In genomic region chr4:118476773-118477530, GRCm38 (mm10) we compare ENCODE assay signal across 24 mouse cellular contexts. TPM values are rescaled to one million over a fixed set of nuclear protein-coding genes. Genes with fewer than 3 reads are reported as not detected.
DNase-seq lines count a peak whose midpoint lies in the region; ATAC-seq and TF ChIP-seq lines count a peak whose summit lies in the region.
"Had no signal": no experiment of that assay in that cellular context is flagged by ENCODE, and none has a peak within 500 bp of the region (broad histone marks: within the 10 kb centered on the region; RNA-seq: fewer than 3 reads in every experiment).

No protein-coding gene starts in this region.

- ATAC-seq in forebrain, embryonic 12.5 days (ENCODE audit: low FRiP score): no peak
- ATAC-seq: CD4-positive, CD25-positive, alpha-beta regulatory T cell, adult 4 months; forebrain, embryonic 13.5 days; inflammation-experienced regulatory T-cells, adult 6 months; midbrain, embryonic 15.5 days had no signal

- no peaks in the 10 kb centered on the region for H3K79me2 ChIP-seq in liver, adult 2 months (ENCODE audit: control insufficient read depth, insufficient read depth, low read length)

- H3K27ac ChIP-seq in forebrain, embryonic 10.5 days: peak overlapping the region; percentile 82
- no peak overlapping the region for H3K27ac ChIP-seq in forebrain, embryonic 12.5 days
- H3K27ac ChIP-seq in liver, adult 2 months (replicated peaks; ENCODE audit: insufficient read depth, low read depth, low read length): no peak overlapping the region
- H3K27ac ChIP-seq in limb, embryonic 10.5 days: peak overlapping the region; percentile 84
- H3K27ac ChIP-seq: forebrain, embryonic 13.5 days; heart, embryonic 10.5 days; layer of hippocampus, adult 2 months; liver, embryonic 15.5 days; midbrain, embryonic 15.5 days; stomach, postnatal 0 days had no signal

- 47% methylated on average over 15 of the region's 15 CpGs for WGBS in forebrain, embryonic 10.5 days
- 48% methylated on average over 15 of the region's 15 CpGs for WGBS in forebrain, embryonic 12.5 days
- 46% methylated on average over 15 of the region's 15 CpGs for WGBS in liver, adult 2 months
- WGBS in limb, embryonic 10.5 days: 48% methylated on average over 15 of the region's 15 CpGs

- no peak for TF ChIP-seq CTCF in liver, adult 2 months (IDR thresholded peaks at IDR 0.05; ENCODE audit: low read depth, low read length)

- peaks cover 18% of the 10 kb centered on the region for H3K4me1 ChIP-seq in forebrain, embryonic 10.5 days
- peaks cover 8% of the 10 kb centered on the region; the same call in 1 of the 2 replicates for H3K4me1 ChIP-seq in forebrain, embryonic 12.5 days
- H3K4me1 ChIP-seq in liver, adult 2 months (ENCODE audit: control insufficient read depth, insufficient read depth, low read length): peaks cover 3% of the 10 kb centered on the region
- H3K4me1 ChIP-seq in limb, embryonic 10.5 days: peaks cover 30% of the 10 kb centered on the region
- H3K4me1 ChIP-seq: forebrain, embryonic 13.5 days; liver, embryonic 15.5 days; midbrain, embryonic 15.5 days had no signal

- no peaks in the 10 kb centered on the region for H3K9me3 ChIP-seq in forebrain, embryonic 10.5 days
- no peaks in the 10 kb centered on the region for H3K9me3 ChIP-seq in forebrain, embryonic 12.5 days
- H3K9me3 ChIP-seq in limb, embryonic 10.5 days (replicated peaks): no peaks in the 10 kb centered on the region
- H3K9me3 ChIP-seq: forebrain, embryonic 13.5 days; G1E; heart, embryonic 10.5 days; liver, embryonic 15.5 days; midbrain, embryonic 15.5 days had no signal

- H3K36me3 ChIP-seq in forebrain, embryonic 10.5 days (replicated peaks): no peaks in the 10 kb centered on the region
- H3K36me3 ChIP-seq in forebrain, embryonic 12.5 days (replicated peaks): no peaks in the 10 kb centered on the region
- H3K36me3 ChIP-seq in liver, adult 2 months (ENCODE audit: control insufficient read depth, insufficient read depth, low read length): no peaks in the 10 kb centered on the region
- no peaks in the 10 kb centered on the region for H3K36me3 ChIP-seq in limb, embryonic 10.5 days
- H3K36me3 ChIP-seq: G1E; liver, embryonic 15.5 days; midbrain, embryonic 15.5 days had no signal

- TF ChIP-seq POLR2A in liver, adult 2 months (IDR thresholded peaks at IDR 0.05; ENCODE audit: extremely low read depth, insufficient read depth, low read length): no peak

- no peak overlapping the region for H3K9ac ChIP-seq in forebrain, embryonic 12.5 days
- no peak overlapping the region for H3K9ac ChIP-seq in liver, adult 2 months (ENCODE audit: low read depth, low read length)
- H3K9ac ChIP-seq: forebrain, embryonic 13.5 days; liver, embryonic 15.5 days; midbrain, embryonic 15.5 days had no signal

- peak; percentile 16 for DNase-seq in forebrain, embryonic 10.5 days (ENCODE audit: extremely low spot score, low spot score)
- DNase-seq in liver, adult 2 months (ENCODE audit: extremely low read depth, low read depth, low spot score): peak; percentile 53
- no peak for DNase-seq in liver
- DNase-seq in embryo, embryonic 10.5 days (ENCODE audit: low spot score): peak; percentile 74
- peak; percentile 53 for DNase-seq in limb, embryonic 10.5 days (ENCODE audit: low spot score)
- DNase-seq in lung, adult 18-20 months: no peak
- no peak for DNase-seq in thymus, postnatal 0 days (ENCODE audit: low spot score)
- DNase-seq: cerebellum, postnatal 10 days; heart, postnatal 10 days; lung, postnatal 14 days; right cerebral cortex, postnatal 14 days; thymus, postnatal 25 days had no signal

- H3K4me2 ChIP-seq in forebrain, embryonic 12.5 days: no peak overlapping the region
- H3K4me2 ChIP-seq: forebrain, embryonic 13.5 days; liver, embryonic 15.5 days; midbrain, embryonic 15.5 days had no signal

- no peak overlapping the region for H3K4me3 ChIP-seq in forebrain, embryonic 10.5 days
- no peak overlapping the region for H3K4me3 ChIP-seq in forebrain, embryonic 12.5 days (replicated peaks)
- H3K4me3 ChIP-seq in liver, adult 2 months (ENCODE audit: insufficient read depth, low read depth, low read length): no peak overlapping the region
- H3K4me3 ChIP-seq in limb, embryonic 10.5 days: no peak overlapping the region
- H3K4me3 ChIP-seq: forebrain, embryonic 13.5 days; heart, embryonic 10.5 days; layer of hippocampus, adult 2 months; liver, embryonic 15.5 days; midbrain, embryonic 15.5 days had no signal

- no peaks in the 10 kb centered on the region for H3K27me3 ChIP-seq in forebrain, embryonic 10.5 days (ENCODE audit: poor library complexity, severe bottlenecking)
- H3K27me3 ChIP-seq in forebrain, embryonic 12.5 days: no peaks in the 10 kb centered on the region
- no peaks in the 10 kb centered on the region for H3K27me3 ChIP-seq in liver, adult 2 months (ENCODE audit: control insufficient read depth, insufficient read depth, low read length)
- H3K27me3 ChIP-seq in limb, embryonic 10.5 days (ENCODE audit: low read depth, poor library complexity, severe bottlenecking): no peaks in the 10 kb centered on the region
- H3K27me3 ChIP-seq: forebrain, embryonic 13.5 days; liver, embryonic 15.5 days; midbrain, embryonic 15.5 days had no signal

RNA-seq across cellular contexts. Expression of gene Tie1, which starts 12.9 kb away (rescaled TPM):
- 12.8 and 13.6 TPM in 2 replicates for polyA plus RNA-seq in forebrain, embryonic 10.5 days (2016; fragmentation: Nextera tagmentation; extraction: Ambion mirVana)
- polyA plus RNA-seq in forebrain, embryonic 12.5 days (2016; fragmentation: Nextera tagmentation; extraction: Ambion mirVana): 15.4 and 15.6 TPM in 2 replicates
- 6.6 and 9.6 TPM in 2 replicates for total RNA-seq in liver, adult 2 months (2014; rRNA removed)
- polyA plus RNA-seq in liver, adult 2 months (2012; rRNA removed): 6.7 and 8.9 TPM in 2 replicates
- polyA plus RNA-seq in limb, embryonic 10.5 days (2016; fragmentation: Nextera tagmentation; extraction: Ambion mirVana): 16.8 and 19.4 TPM in 2 replicates
- polyA plus RNA-seq in thymus, postnatal 0 days (2015; fragmentation: Nextera tagmentation; extraction: Ambion mirVana): 6.2 and 8.2 TPM in 2 replicates
- polyA plus RNA-seq: inflammation-experienced regulatory T-cells, adult 6 months had no signal

RNA-seq across cellular contexts. Expression of gene Mpl, which starts 19.6 kb away (rescaled TPM):
- 0.79 and 2.0 TPM in 2 replicates for polyA plus RNA-seq in forebrain, embryonic 10.5 days (2016; fragmentation: Nextera tagmentation; extraction: Ambion mirVana)
- polyA plus RNA-seq in forebrain, embryonic 12.5 days (2016; fragmentation: Nextera tagmentation; extraction: Ambion mirVana): 0.37 and 0.95 TPM in 2 replicates
- not detected in 2 replicates for total RNA-seq in liver, adult 2 months (2014; rRNA removed)
- polyA plus RNA-seq in liver, adult 2 months (2012; rRNA removed): not detected in 2 replicates
- 0.74 and 1.2 TPM in 2 replicates for polyA plus RNA-seq in limb, embryonic 10.5 days (2016; fragmentation: Nextera tagmentation; extraction: Ambion mirVana)
- 0.33 and 0.39 TPM in 2 replicates for polyA plus RNA-seq in thymus, postnatal 0 days (2015; fragmentation: Nextera tagmentation; extraction: Ambion mirVana)
- polyA plus RNA-seq: CD4-positive, CD25-positive, alpha-beta regulatory T cell, adult 4 months; inflammation-experienced regulatory T-cells, adult 6 months had no signal

RNA-seq across cellular contexts. Expression of gene Cdc20, which starts 39.8 kb away (rescaled TPM):
- 446 and 451 TPM in 2 replicates for polyA plus RNA-seq in forebrain, embryonic 10.5 days (2016; fragmentation: Nextera tagmentation; extraction: Ambion mirVana)
- polyA plus RNA-seq in forebrain, embryonic 12.5 days (2016; fragmentation: Nextera tagmentation; extraction: Ambion mirVana): 299 and 306 TPM in 2 replicates
- 0.46 and 5.4 TPM in 2 replicates for total RNA-seq in liver, adult 2 months (2014; rRNA removed)
- polyA plus RNA-seq in liver, adult 2 months (2012; rRNA removed): 0.59 and 0.93 TPM in 2 replicates
- polyA plus RNA-seq in limb, embryonic 10.5 days (2016; fragmentation: Nextera tagmentation; extraction: Ambion mirVana): 431 and 433 TPM in 2 replicates
- 241 and 247 TPM in 2 replicates for polyA plus RNA-seq in thymus, postnatal 0 days (2015; fragmentation: Nextera tagmentation; extraction: Ambion mirVana)

RNA-seq across cellular contexts. Expression of gene Elovl1, which starts 49.1 kb away (rescaled TPM):
- 42.8 and 45.5 TPM in 2 replicates for polyA plus RNA-seq in forebrain, embryonic 10.5 days (2016; fragmentation: Nextera tagmentation; extraction: Ambion mirVana)
- 27.7 and 30.1 TPM in 2 replicates for polyA plus RNA-seq in forebrain, embryonic 12.5 days (2016; fragmentation: Nextera tagmentation; extraction: Ambion mirVana)
- 16.9 and 23.1 TPM in 2 replicates for total RNA-seq in liver, adult 2 months (2014; rRNA removed)
- 132 and 135 TPM in 2 replicates for polyA plus RNA-seq in liver, adult 2 months (2012; rRNA removed)
- 45.5 and 48.1 TPM in 2 replicates for polyA plus RNA-seq in limb, embryonic 10.5 days (2016; fragmentation: Nextera tagmentation; extraction: Ambion mirVana)
- polyA plus RNA-seq in thymus, postnatal 0 days (2015; fragmentation: Nextera tagmentation; extraction: Ambion mirVana): 47.4 and 50.9 TPM in 2 replicates

RNA-seq across cellular contexts. Expression of gene 2610528J11Rik, which starts 49.8 kb away (rescaled TPM):
- 1.1 and 2.1 TPM in 2 replicates for polyA plus RNA-seq in forebrain, embryonic 10.5 days (2016; fragmentation: Nextera tagmentation; extraction: Ambion mirVana)
- polyA plus RNA-seq in forebrain, embryonic 12.5 days (2016; fragmentation: Nextera tagmentation; extraction: Ambion mirVana): 0.27 and 0.35 TPM in 2 replicates
- total RNA-seq in liver, adult 2 months (2014; rRNA removed): 19.8 and 21.5 TPM in 2 replicates
- polyA plus RNA-seq in liver, adult 2 months (2012; rRNA removed): 52.6 and 54.6 TPM in 2 replicates
- polyA plus RNA-seq in limb, embryonic 10.5 days (2016; fragmentation: Nextera tagmentation; extraction: Ambion mirVana): 0.78 and 1.2 TPM in 2 replicates
- polyA plus RNA-seq in thymus, postnatal 0 days (2015; fragmentation: Nextera tagmentation; extraction: Ambion mirVana): 3.0 TPM in 2 replicates
- total RNA-seq: G1E; gastrocnemius, postnatal 4 days; heart, postnatal 10 days; layer of hippocampus, adult 2 months; left cerebral cortex, postnatal 36 days had no signal
- polyA plus RNA-seq: CD4-positive, CD25-positive, alpha-beta regulatory T cell, adult 4 months; G1E; inflammation-experienced regulatory T-cells, adult 6 months; midbrain, embryonic 15.5 days had no signal

Comparison
In these comparisons a context has a peak if more than half of its experiments do, and no peak if none do; other contexts are left out.
1. DNase-seq: peak in forebrain, embryonic 10.5 days (single experiment), liver, adult 2 months (single experiment), embryo, embryonic 10.5 days (single experiment) and limb, embryonic 10.5 days (single experiment); none in liver (single experiment), lung, adult 18-20 months (0 of 2) and thymus, postnatal 0 days (single experiment).
2. H3K27ac ChIP-seq: peak in forebrain, embryonic 10.5 days (single experiment) and limb, embryonic 10.5 days (single experiment); none in forebrain, embryonic 12.5 days (single experiment) and liver, adult 2 months (single experiment).
3. RNA of gene Cdc20, which starts 39.8 kb away (polyA plus RNA-seq): 446 to 451 TPM in forebrain, embryonic 10.5 days, 431 to 433 TPM in limb, embryonic 10.5 days, 299 to 306 TPM in forebrain, embryonic 12.5 days and 241 to 247 TPM in thymus, postnatal 0 days; 0.59 to 0.93 TPM in liver, adult 2 months; every median in the first group is over 100 times any median in the second.